Mouse (Mus musculus) forebrain, embryonic 11.5 days (tissue): ENCODE results near the gene Sec14l1. TPM values are rescaled to one million over a fixed set of nuclear protein-coding genes. Genes with fewer than 3 reads are reported as not detected.

Source experiments
- ATAC-seq: fragments of 200-750 bp; cut with Nextera tagmentation; replicated peaks from 2 replicates; pipeline ENCODE4 v1.8.0; 2017; ENCODE audit warnings: moderate TSS enrichment; ENCODE audit not compliant: low FRiP score
- DNase-seq: peaks from one replicate; pipeline ENCODE4 v3.0.0-alpha.2; 2017; ENCODE audit warnings: low spot score
- H3K27ac ChIP-seq: fragments of 300-500 bp; sonication (generic); 2 replicates; pipeline ENCODE4 v1.5.1; 2014; ENCODE audit warnings: low read depth, low read length
- H3K27me3 ChIP-seq: fragments of 300-500 bp; sonication (generic); 2 replicates; pipeline ENCODE4 v1.6.1; 2014; ENCODE audit warnings: mild to moderate bottlenecking, low read length, mixed read lengths; ENCODE audit not compliant: control insufficient read depth, insufficient read depth
- H3K36me3 ChIP-seq: fragments of 300-500 bp; sonication (generic); 2 replicates; pipeline ENCODE4 v1.6.1; 2014; ENCODE audit warnings: mild to moderate bottlenecking, low read length, moderate library complexity, mixed read lengths; ENCODE audit not compliant: control insufficient read depth, insufficient read depth
- H3K4me1 ChIP-seq: fragments of 300-500 bp; sonication (generic); replicated peaks from 2 replicates; pipeline ENCODE4 v1.6.1; 2014; ENCODE audit warnings: low read length, mixed read lengths; ENCODE audit not compliant: control insufficient read depth, insufficient read depth
- H3K4me2 ChIP-seq: fragments of 300-500 bp; sonication (generic); 2 replicates; pipeline ENCODE4 v1.6.1; 2014; ENCODE audit warnings: low read depth, mild to moderate bottlenecking, low read length, moderate library complexity, mixed read lengths; ENCODE audit not compliant: severe bottlenecking
- H3K4me3 ChIP-seq: fragments of 300-500 bp; sonication (generic); 2 replicates; pipeline ENCODE4 v1.5.1; 2014; ENCODE audit warnings: low read depth, low read length
- H3K9ac ChIP-seq: fragments of 300-500 bp; sonication (generic); 2 replicates; pipeline ENCODE4 v1.6.1; 2014; ENCODE audit warnings: low read length
- H3K9me3 ChIP-seq: fragments of 300-500 bp; sonication (generic); 2 replicates; pipeline ENCODE4 v1.6.1; 2016; ENCODE audit warnings: low read length, mixed read lengths; ENCODE audit not compliant: control insufficient read depth
- WGBS: fragments of 180-500 bp; shearing (Covaris S2); extraction: QIAGEN DNeasy Blood & Tissue Kit; methylation state at CpG from one replicate; pipeline ENCODE4 v1.1.7; 2014; 5-methylcytosine and 5-hydroxymethylcytosine counted together
- polyA plus RNA-seq: library from polyadenylated mRNA; unstranded; fragments of >200 nt; fragmentation: Nextera tagmentation; extraction: Ambion mirVana; gene quantifications from 2 replicates; pipeline ENCODE4 v1.2.1, GENCODE M21; 2014

Gene Sec14l1
- polyA plus RNA-seq, 1 experiment from 2014 or later: 36.8 TPM

GRCm38 (mm10) chr11:117101925-117102717 is 12.8 kb upstream of the Sec14l1 start:
- no peak for ATAC-seq
- H3K27ac ChIP-seq: no peak overlapping the region
- H3K36me3 ChIP-seq: no peaks in the 10 kb centered on the region

GRCm38 (mm10) chr11:117103523-117103922 is 11.4 kb upstream of the Sec14l1 start:
- no peaks in the 10 kb centered on the region for H3K27me3 ChIP-seq
- DNase-seq (no peak), ATAC-seq (no peak)
- H3K4me2 ChIP-seq: no peak overlapping the region
- H3K4me1 ChIP-seq: peaks cover 3% of the 10 kb centered on the region
- no peak overlapping the region for H3K4me3 ChIP-seq
- H3K9me3 ChIP-seq: no peaks in the 10 kb centered on the region
- H3K9ac ChIP-seq: no peak overlapping the region
- no peaks in the 10 kb centered on the region for H3K36me3 ChIP-seq
- no peak overlapping the region for H3K27ac ChIP-seq
- WGBS: 89% methylated on average over 10 of the region's 10 CpGs

More at GRCm38 (mm10) chr11:117101925-117102717, 12.8 kb upstream of the Sec14l1 start:
- no peak for DNase-seq
- H3K27me3 ChIP-seq: no peaks in the 10 kb centered on the region
- 85% methylated on average over 14 of the region's 14 CpGs for WGBS
- no peaks in the 10 kb centered on the region for H3K9me3 ChIP-seq
- peaks cover 3% of the 10 kb centered on the region for H3K4me1 ChIP-seq
- H3K4me3 ChIP-seq: no peak overlapping the region
- H3K4me2 ChIP-seq: no peak overlapping the region
- no peak overlapping the region for H3K9ac ChIP-seq

- H3K9me3 ChIP-seq: no peaks in the 10 kb centered on the region
- no peaks in the 10 kb centered on the region for H3K36me3 ChIP-seq
- no peaks in the 10 kb centered on the region for H3K27me3 ChIP-seq
- no peak overlapping the region for H3K27ac ChIP-seq
- H3K4me3 ChIP-seq: no peak overlapping the region
- H3K9ac ChIP-seq: no peak overlapping the region
- 81% methylated on average over 10 of the region's 10 CpGs for WGBS
- ATAC-seq (no peak), DNase-seq (no peak)
- peaks cover 3% of the 10 kb centered on the region for H3K4me1 ChIP-seq
- H3K4me2 ChIP-seq: no peak overlapping the region
Measured at GRCm38 (mm10) chr11:117104044-117104757, 10.8 kb upstream of the Sec14l1 start.

GRCm38 (mm10) chr11:117105315-117105714 is 9.7 kb upstream of the Sec14l1 start:
- 83% methylated on average over 3 of the region's 3 CpGs for WGBS
- H3K4me2 ChIP-seq: no peak overlapping the region

GRCm38 (mm10) chr11:117105850-117106249 is 9.1 kb upstream of the Sec14l1 start:
- DNase-seq (no peak), ATAC-seq (no peak)
- Histone ChIP-seq H3K36me3 (no peaks in the 10 kb centered on the region), H3K4me1 (peaks cover 3% of the 10 kb centered on the region), H3K27me3 (no peaks in the 10 kb centered on the region), H3K4me3 (no peak overlapping the region), H3K4me2 (no peak overlapping the region), H3K9me3 (no peaks in the 10 kb centered on the region), H3K9ac (no peak overlapping the region), H3K27ac (no peak overlapping the region)
- 85% methylated on average over 7 of the region's 7 CpGs for WGBS

More at GRCm38 (mm10) chr11:117105315-117105714, 9.7 kb upstream of the Sec14l1 start:
- Histone ChIP-seq H3K27ac (no peak overlapping the region), H3K4me1 (peaks cover 3% of the 10 kb centered on the region), H3K27me3 (no peaks in the 10 kb centered on the region), H3K9ac (no peak overlapping the region), H3K4me3 (no peak overlapping the region), H3K36me3 (no peaks in the 10 kb centered on the region), H3K9me3 (no peaks in the 10 kb centered on the region)
- DNase-seq (no peak), ATAC-seq (no peak)

- Histone ChIP-seq H3K4me2 (no peak overlapping the region), H3K36me3 (no peaks in the 10 kb centered on the region), H3K9ac (peak overlapping the region; percentile 9; the same call in 1 of the 2 replicates), H3K27ac (peak overlapping the region; percentile 42; the same call in 1 of the 2 replicates), H3K4me3 (no peak overlapping the region), H3K9me3 (no peaks in the 10 kb centered on the region), H3K4me1 (peaks cover 3% of the 10 kb centered on the region), H3K27me3 (no peaks in the 10 kb centered on the region)
- WGBS: 15% methylated on average over 13 of the region's 13 CpGs
- peak; percentile 66 for DNase-seq
- 0 out of 2 replicates have a peak, but pooled peaks have one; percentile 24 for ATAC-seq
Measured at GRCm38 (mm10) chr11:117106633-117107334, 8.2 kb upstream of the Sec14l1 start.

- WGBS: 92% methylated on average over 2 of the region's 2 CpGs
- Histone ChIP-seq H3K9me3 (no peaks in the 10 kb centered on the region), H3K36me3 (no peaks in the 10 kb centered on the region), H3K27ac (no peak overlapping the region), H3K4me1 (peaks cover 3% of the 10 kb centered on the region), H3K4me2 (no peak overlapping the region), H3K27me3 (no peaks in the 10 kb centered on the region), H3K9ac (no peak overlapping the region), H3K4me3 (no peak overlapping the region)
- no peak for DNase-seq
- ATAC-seq: no peak
Measured at GRCm38 (mm10) chr11:117107837-117108236, 7.1 kb upstream of the Sec14l1 start.

- Histone ChIP-seq H3K27ac (no peak overlapping the region), H3K4me1 (peaks cover 3% of the 10 kb centered on the region), H3K4me2 (no peak overlapping the region), H3K27me3 (no peaks in the 10 kb centered on the region), H3K4me3 (no peak overlapping the region), H3K36me3 (no peaks in the 10 kb centered on the region), H3K9ac (no peak overlapping the region), H3K9me3 (no peaks in the 10 kb centered on the region)
- WGBS: 79% methylated on average over 9 of the region's 9 CpGs
- no peak for ATAC-seq
- no peak for DNase-seq
Measured at GRCm38 (mm10) chr11:117108595-117108994, 6.4 kb upstream of the Sec14l1 start.
